Mouse (Mus musculus) lung, adult 18-20 months (tissue): ENCODE measurements around the gene Mrpl4.

Experiments
- DNase-seq, 2 experiments: peaks; one replicate each; pipeline ENCODE4 v3.0.0; 2022; ENCODE audit warnings: mixed read lengths in 2 of 2

The Mrpl4 gene

DNA sequence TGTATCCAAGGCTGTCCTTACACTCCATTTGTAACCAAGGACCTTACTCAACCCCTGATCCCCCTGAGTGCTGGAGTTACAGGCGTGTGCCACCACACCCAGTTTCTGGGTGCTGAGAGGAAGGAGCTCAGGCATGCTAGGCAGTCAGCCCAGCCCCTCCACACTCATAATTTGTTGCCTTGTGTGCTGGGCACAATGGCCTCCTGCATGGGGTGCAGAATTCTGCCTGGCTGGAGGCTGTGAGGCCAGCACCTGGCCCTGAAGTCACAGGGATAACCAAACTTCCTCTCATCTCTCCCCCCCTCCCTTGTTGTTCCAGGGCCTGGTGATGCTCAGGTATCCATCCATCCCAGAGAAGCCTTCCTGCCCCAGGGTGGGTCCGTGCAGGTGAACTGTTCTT lies 16.1 kb downstream of the Mrpl4 start:
- DNase-seq, result no peak

GRCm38 (mm10) chr9:21021363-21021762 lies 18.8 kb downstream of the Mrpl4 start:
- DNase-seq, result peak; percentile 24 to 49

DNA sequence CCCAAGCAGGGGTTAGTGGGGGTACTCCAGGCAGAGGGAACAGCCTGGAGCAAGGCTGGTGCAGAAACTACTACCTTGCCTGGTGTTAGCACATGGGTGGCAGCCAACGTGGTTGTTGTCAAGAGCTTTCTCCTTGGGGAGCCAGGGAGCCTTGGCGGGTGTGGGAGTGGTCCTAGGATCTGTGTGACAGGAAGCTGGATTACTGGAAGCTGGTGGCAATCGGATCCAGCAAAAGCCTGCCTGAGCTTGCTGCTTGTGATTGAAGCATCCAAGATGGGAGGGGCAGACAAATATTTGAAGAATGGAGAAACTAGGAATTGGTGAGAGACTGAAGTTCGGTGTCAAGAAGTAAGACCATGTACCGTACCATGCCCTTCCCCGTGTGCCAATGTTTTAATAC lies 19.8 kb downstream of the Mrpl4 start:
- peak; percentile 63 to 65 for DNase-seq

DNA sequence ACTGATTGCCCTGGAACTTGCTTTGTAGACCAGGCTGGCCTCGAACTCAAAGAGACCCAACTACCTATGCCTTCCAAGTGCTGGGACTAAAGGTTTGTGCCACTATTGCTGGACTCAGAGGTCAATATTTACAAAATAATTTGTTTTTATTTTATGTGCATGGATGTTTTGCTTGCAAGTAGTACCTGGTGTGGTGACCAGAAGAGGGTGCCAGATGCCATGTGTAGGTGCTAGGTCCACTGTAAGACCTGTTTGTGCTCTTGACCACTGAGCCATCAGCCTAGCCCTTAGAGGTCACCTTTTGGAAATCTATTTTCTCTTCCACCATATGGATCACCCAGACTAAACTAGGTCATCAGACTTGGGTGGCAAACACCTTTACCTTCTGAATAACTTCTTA lies 20.2 kb downstream of the Mrpl4 start:
- DNase-seq, result peak in 1 of 2 experiments; percentile 6

DNA sequence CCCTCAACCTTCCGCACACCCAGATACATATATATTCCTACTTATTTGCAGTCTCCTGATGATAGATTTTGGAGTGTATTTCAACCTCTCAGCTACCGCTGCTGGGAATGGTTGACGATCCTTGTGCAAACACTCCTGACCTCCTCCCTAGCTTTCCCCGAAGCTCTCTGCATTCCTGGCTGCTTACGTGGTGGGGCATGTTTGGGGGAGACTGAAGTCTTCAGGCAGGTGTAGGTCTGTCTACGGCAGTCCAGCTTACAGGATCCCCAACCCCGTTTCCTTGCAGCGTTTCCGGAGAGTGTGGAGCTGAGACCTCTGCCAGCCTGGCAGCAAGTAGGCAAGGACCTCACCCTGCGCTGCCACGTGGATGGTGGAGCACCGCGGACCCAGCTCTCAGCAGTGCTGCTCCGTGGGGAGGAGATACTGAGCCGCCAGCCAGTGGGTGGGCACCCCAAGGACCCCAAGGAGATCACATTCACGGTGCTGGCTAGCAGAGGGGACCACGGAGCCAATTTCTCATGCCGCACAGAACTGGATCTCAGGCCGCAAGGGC lies 22.8 kb downstream of the Mrpl4 start:
- peak; percentile 87 to 89 for DNase-seq

- DNase-seq, result peak in 1 of 2 experiments; percentile 37
Observed at GRCm38 (mm10) chr9:21026849-21027248, 24.3 kb downstream of the Mrpl4 start.

DNA sequence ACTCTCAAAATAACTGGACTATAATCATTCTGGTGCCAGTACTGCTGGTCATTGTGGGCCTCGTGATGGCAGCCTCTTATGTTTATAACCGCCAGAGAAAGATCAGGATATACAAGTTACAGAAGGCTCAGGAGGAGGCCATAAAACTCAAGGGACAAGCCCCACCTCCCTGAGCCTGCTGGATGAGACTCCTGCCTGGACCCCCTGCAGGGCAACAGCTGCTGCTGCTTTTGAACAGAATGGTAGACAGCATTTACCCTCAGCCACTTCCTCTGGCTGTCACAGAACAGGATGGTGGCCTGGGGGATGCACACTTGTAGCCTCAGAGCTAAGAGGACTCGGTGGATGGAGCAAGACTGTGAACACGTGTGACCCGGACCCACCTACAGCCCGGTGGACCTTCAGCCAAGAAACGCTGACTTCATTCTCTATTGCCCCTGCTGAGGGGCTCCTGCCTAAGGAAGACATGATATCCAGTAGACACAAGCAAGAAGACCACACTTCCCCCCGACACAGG lies 25.3 kb downstream of the Mrpl4 start:
- DNase-seq, result no peak

DNA sequence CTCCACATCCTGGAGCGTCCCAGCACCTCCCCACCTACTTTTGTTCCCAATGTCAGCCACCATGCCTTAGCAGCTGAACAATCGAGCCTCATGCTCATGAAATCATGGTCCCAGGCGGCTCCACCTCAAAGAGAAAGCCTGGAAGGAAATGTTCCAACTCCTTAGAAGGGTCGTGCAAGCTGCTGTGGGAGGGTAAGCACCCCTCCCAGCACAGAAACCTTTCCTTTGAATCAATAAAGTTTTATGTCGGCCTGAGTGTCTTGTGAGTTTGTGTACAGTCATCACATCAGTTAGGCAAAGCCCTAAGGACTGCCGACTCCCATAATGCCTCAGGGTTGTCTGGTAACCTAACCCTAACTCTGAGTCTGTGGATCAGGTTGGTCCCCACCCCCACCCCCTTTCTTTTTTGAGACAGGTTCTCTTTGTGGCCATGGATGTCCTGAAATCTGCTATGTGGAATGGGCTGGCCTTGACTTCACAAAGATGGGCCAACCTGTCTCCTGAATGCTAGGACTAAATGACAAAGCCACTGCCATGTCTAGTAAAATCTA lies 26.1 kb downstream of the Mrpl4 start:
- DNase-seq, result peak in 1 of 2 experiments; percentile 7

GRCm38 (mm10) chr9:21029291-21030054 lies 26.9 kb downstream of the Mrpl4 start, which contains the start of gene Icam4:
Gene Icam4 (plus strand): TSS chr9:21029373.
- DNase-seq, result peak; percentile 88 to 89

GRCm38 (mm10) chr9:21030055-21030600 lies 27.6 kb downstream of the Mrpl4 start:
- DNase-seq, result no peak

DNA sequence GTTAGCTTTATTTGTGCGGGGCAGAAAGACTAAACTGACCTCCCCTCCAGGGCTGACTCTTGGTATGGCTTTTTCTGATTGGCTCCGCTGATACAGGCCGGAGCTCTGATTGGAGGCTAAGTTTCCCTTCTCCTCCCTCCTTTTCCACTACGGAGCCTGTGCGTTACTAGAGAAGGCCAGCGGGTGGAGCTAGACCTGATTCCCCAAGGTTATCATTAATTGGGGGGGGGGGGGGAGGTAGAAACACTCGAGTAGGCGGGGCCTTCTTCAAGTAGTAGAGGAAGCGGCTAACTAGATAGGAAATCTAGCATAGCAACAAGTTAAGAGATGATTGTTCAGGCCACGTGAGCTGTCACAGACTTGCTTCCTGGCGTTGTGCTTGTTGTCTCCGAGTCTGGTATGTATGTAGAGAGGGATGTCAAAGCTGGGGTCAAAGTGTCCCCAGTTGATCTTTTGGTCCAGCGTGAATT lies 28.3 kb downstream of the Mrpl4 start:
- DNase-seq, result peak; percentile 94 to 95

DNA sequence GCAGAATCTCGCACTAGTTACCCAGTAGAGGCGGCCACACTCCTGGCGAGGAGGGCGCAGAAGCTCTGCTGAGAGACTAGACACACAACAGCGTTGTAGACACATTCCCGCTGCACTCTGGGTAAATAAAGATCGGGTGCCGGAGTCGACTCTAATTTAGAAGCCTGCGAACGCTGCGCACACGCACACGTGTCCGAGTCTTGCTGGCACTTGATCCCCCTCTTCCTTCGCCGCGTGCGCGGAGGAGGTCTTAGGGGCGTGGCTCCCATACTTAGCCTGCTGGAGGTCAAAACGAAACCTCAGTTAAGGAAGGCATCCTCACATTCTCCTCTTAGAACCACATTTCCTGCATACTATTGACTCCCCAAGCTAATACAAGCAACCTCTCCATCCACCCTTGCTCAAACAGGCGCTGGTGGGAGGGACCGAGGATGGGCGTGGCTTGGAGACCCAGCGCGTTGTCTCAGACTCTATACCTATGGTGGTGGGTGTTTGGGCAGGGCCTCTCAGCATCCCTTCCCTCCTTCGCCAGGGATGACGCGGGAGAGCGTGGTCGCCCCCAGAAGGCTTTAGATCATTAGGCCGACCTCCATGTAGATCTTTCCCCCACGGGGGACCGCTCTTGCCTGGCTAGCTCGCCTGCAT lies 28.8 kb downstream of the Mrpl4 start:
- DNase-seq, result peak; percentile 75 to 77

GRCm38 (mm10) chr9:21031896-21032351 lies 29.4 kb downstream of the Mrpl4 start, which contains the start of gene Icam5:
Gene Icam5 (plus strand): TSS chr9:21032073.
- peak in 1 of 2 experiments; percentile 50 for DNase-seq

DNA sequence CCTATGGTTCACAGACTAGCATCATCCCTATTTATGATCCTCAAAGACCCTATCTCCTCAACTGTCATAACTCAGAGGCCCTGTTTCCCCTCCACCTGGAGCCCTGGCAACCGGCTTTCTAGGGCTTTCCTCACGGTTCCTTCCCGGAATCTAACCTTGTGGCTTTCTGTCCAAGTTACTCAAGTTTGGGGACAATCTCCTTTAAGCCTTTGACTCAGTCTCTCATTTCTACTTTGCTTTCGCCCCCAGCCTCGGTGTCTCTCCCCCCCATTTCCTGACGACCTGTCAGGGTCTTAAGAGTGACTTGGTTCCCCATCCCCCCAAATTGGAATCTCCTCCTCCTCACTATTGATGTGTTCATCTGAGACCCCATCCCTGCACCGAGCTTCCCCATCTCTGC lies 30.0 kb downstream of the Mrpl4 start:
- no peak for DNase-seq

- peak; percentile 93 to 95 for DNase-seq
Observed at GRCm38 (mm10) chr9:21033136-21033535, 30.6 kb downstream of the Mrpl4 start.

DNA sequence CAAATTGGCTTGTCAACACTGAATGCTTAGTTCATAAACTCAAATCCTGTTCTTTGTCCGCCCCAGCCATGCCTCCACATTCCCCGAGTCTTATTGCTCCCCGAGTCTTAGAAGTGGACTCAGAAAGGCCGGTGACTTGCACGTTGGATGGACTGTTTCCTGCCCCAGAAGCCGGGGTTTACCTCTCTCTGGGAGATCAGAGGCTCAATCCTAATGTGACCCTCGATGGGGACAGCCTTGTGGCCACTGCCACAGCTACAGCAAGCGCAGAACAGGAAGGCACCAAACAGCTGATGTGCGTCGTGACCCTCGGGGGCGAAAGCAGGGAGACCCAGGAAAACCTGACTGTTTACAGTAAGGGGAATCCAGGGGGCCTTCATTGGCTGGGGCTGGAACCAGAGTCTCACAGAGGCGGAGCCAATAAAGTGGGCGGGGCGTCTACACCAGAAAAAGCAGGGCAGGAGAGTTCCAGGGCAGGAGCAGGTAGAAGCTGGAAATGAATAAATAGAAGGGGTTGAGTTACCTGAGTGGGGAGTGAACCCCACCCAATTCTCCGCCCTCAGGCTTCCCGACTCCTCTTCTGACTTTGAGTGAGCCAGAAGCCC lies 32.0 kb downstream of the Mrpl4 start:
- DNase-seq, result no peak

GRCm38 (mm10) chr9:21035586-21035985 lies 33.0 kb downstream of the Mrpl4 start:
- no peak for DNase-seq

- no peak for DNase-seq
Observed at GRCm38 (mm10) chr9:21036161-21036560, 33.6 kb downstream of the Mrpl4 start.

- no peak for DNase-seq
Observed at GRCm38 (mm10) chr9:21036666-21037065, 34.1 kb downstream of the Mrpl4 start.

GRCm38 (mm10) chr9:21037481-21037891 lies 34.9 kb downstream of the Mrpl4 start:
- DNase-seq, result no peak

DNA sequence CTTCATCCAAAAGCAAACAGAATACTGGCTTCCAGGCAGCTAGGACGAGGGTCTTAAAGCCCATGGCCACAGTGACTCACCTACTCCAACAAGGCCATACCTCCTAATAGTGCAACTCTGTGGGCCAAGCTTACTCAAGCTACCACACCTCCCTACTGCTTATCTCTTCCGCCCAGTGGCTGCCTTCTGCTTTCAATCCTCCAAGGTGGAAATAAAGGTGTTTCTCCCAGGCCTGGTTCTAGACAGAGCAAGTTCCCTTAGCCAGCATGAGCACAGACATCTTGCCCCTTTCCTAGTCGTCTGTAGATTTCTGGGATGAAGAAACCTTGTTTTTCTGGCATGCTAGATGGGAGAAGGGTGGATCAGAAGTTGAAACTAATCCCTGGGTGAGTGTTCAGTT lies 37.2 kb downstream of the Mrpl4 start:
- DNase-seq, result no peak

DNA sequence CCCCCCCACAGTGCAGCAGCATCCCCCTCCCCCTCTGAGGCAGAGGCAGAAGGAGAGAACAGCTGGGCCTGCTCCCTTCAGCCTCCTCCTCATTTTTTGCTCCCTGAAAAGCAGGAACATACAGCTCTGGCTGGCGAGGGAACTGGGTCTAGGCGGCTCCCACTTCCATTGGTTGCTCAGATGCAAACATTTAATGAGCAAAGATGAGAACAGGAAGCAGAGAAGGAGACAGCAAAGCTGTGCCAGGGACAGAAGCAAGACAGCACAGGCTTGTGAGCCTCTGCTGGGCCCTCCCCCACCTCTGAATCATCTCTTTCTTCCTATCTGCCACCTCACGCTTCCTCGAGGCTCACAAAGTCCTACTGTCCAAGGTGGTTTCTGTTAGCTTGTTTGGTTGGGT lies 38.8 kb downstream of the Mrpl4 start:
- no peak for DNase-seq
